Mouse (Mus musculus): ENCODE results near the gene Tesk2. TPM values are rescaled to one million over a fixed set of nuclear protein-coding genes. Genes with fewer than 3 reads are reported as not detected.

The Tesk2 gene
- total RNA-seq, 1 experiment from 2014 or later, result 1.8 TPM

GRCm38 (mm10) chr4:116782171-116782570, 61.4 kb downstream of the Tesk2 start:
- ATAC-seq (replicated peaks; ENCODE audit: low read depth, poor library complexity, severe bottlenecking), result no peak

GRCm38 (mm10) chr4:116786587-116786986, 65.8 kb downstream of the Tesk2 start:
- no peak for ATAC-seq (replicated peaks; ENCODE audit: low read depth, poor library complexity, severe bottlenecking)

GRCm38 (mm10) chr4:116787985-116788760, 67.4 kb downstream of the Tesk2 start:
- ATAC-seq (replicated peaks; ENCODE audit: low read depth, poor library complexity, severe bottlenecking), result peak; percentile 83

GRCm38 (mm10) chr4:116788956-116789355, 68.2 kb downstream of the Tesk2 start:
- ATAC-seq (replicated peaks; ENCODE audit: low read depth, poor library complexity, severe bottlenecking), result peak; percentile 79

- ATAC-seq (replicated peaks; ENCODE audit: low read depth, poor library complexity, severe bottlenecking), result no peak
Measured at GRCm38 (mm10) chr4:116792453-116792852, 71.7 kb downstream of the Tesk2 start.

- ATAC-seq (replicated peaks; ENCODE audit: low read depth, poor library complexity, severe bottlenecking), result no peak
Measured at GRCm38 (mm10) chr4:116794273-116794672, 73.5 kb downstream of the Tesk2 start.

GRCm38 (mm10) chr4:116796442-116797110, 75.8 kb downstream of the Tesk2 start:
- ATAC-seq (replicated peaks; ENCODE audit: low read depth, poor library complexity, severe bottlenecking), result no peak

GRCm38 (mm10) chr4:116799901-116800300, 79.2 kb downstream of the Tesk2 start:
- peak; percentile 94 for ATAC-seq (replicated peaks; ENCODE audit: low read depth, poor library complexity, severe bottlenecking)

GRCm38 (mm10) chr4:116807197-116808129, 86.7 kb downstream of the Tesk2 start, which contains the start of the genes Toe1 and Mutyh:
Toe1 (minus strand) TSS chr4:116807640.
Mutyh (plus strand) TSS chr4:116807723.
- peak; percentile 97 for ATAC-seq (replicated peaks; ENCODE audit: low read depth, poor library complexity, severe bottlenecking)

GRCm38 (mm10) chr4:116811012-116811411, 90.3 kb downstream of the Tesk2 start:
- no peak for ATAC-seq (replicated peaks; ENCODE audit: low read depth, poor library complexity, severe bottlenecking)

- no peak for ATAC-seq (replicated peaks; ENCODE audit: low read depth, poor library complexity, severe bottlenecking)
Measured at GRCm38 (mm10) chr4:116815276-116815675, 94.5 kb downstream of the Tesk2 start.

- no peak for ATAC-seq (replicated peaks; ENCODE audit: low read depth, poor library complexity, severe bottlenecking)
Measured at GRCm38 (mm10) chr4:116817486-116817885, 96.7 kb downstream of the Tesk2 start.

- ATAC-seq (replicated peaks; ENCODE audit: low read depth, poor library complexity, severe bottlenecking), result no peak
Measured at GRCm38 (mm10) chr4:116819968-116820901, 99.5 kb downstream of the Tesk2 start.

- ATAC-seq (replicated peaks; ENCODE audit: low read depth, poor library complexity, severe bottlenecking), result peak; percentile 73
Measured at GRCm38 (mm10) chr4:116820902-116821693, 100.3 kb downstream of the Tesk2 start.

GRCm38 (mm10) chr4:116821694-116822016, 100.9 kb downstream of the Tesk2 start, which contains the start of gene Hpdl:
Hpdl (minus strand) TSS chr4:116821707.
- ATAC-seq (replicated peaks; ENCODE audit: low read depth, poor library complexity, severe bottlenecking), result no peak; the same call in 1 of the 2 replicates

- peak; percentile 46 for ATAC-seq (replicated peaks; ENCODE audit: low read depth, poor library complexity, severe bottlenecking)
Measured at GRCm38 (mm10) chr4:116824541-116825004, 103.8 kb downstream of the Tesk2 start.

- ATAC-seq (replicated peaks; ENCODE audit: low read depth, poor library complexity, severe bottlenecking), result peak; percentile 70
Measured at GRCm38 (mm10) chr4:116827819-116828218, 107.1 kb downstream of the Tesk2 start.

- no peak for ATAC-seq (replicated peaks; ENCODE audit: low read depth, poor library complexity, severe bottlenecking)
Measured at GRCm38 (mm10) chr4:116829364-116830069, 108.8 kb downstream of the Tesk2 start.
